Mouse (Mus musculus) MEL (cell line): ENCODE measurements at regions not wholly inside any gene's neighbourhood (a gene's known extent, or its start where the extent isn't known, plus 50 kb on each side); places are given as distances from the start of the nearest gene placed in this dataset.

Source experiments
- DNase-seq: peaks from one replicate; pipeline ENCODE4 v3.0.0; 2011; ENCODE audit warnings: low read depth, low spot score
- H3K27ac ChIP-seq: 2 replicates; pipeline ENCODE4 v1.5.1; 2012; ENCODE audit warnings: low read depth, mild to moderate bottlenecking, control low read depth, low read length, moderate library complexity; ENCODE audit not compliant: control insufficient read depth
- H3K27me3 ChIP-seq, 2 experiments: fragments of 150-350 bp in 1 of 2; sonication (generic) in 1 of 2; 2 replicates each; pipeline ENCODE4 v1.6.1; 2012; ENCODE audit warnings: low read length in 2 of 2, mild to moderate bottlenecking in 2 of 2, improper control_type of control experiment in 1 of 2, moderate library complexity in 1 of 2; ENCODE audit not compliant: insufficient read depth in 2 of 2, control insufficient read depth in 1 of 2
- H3K36me3 ChIP-seq, 2 experiments: 2 replicates each; pipeline ENCODE4 v1.6.1; 2012 to 2014; ENCODE audit warnings: low read length in 2 of 2, improper control_type of control experiment in 1 of 2, inconsistent platforms in 1 of 2, mild to moderate bottlenecking in 1 of 2; ENCODE audit not compliant: insufficient read depth in 2 of 2, control insufficient read depth in 1 of 2
- H3K4me1 ChIP-seq, 2 experiments: fragments of 150-350 bp in 1 of 2; sonication (generic) in 1 of 2; 2 replicates each; pipeline ENCODE4 v1.6.1; 2012; ENCODE audit warnings: low read length in 2 of 2, improper control_type of control experiment in 1 of 2, mild to moderate bottlenecking in 1 of 2; ENCODE audit not compliant: insufficient read depth in 2 of 2, control insufficient read depth in 1 of 2
- H3K4me3 ChIP-seq, 2 experiments: fragments of 150-350 bp in 1 of 2; sonication (generic) in 1 of 2; 2 replicates each; pipeline ENCODE4 v1.5.1; 2012; ENCODE audit warnings: low read depth in 2 of 2, low read length in 2 of 2, mild to moderate bottlenecking in 2 of 2, moderate library complexity in 2 of 2, control low read depth in 1 of 2, improper control_type of control experiment in 1 of 2; ENCODE audit not compliant: control insufficient read depth in 1 of 2, insufficient read depth in 1 of 2
- H3K79me2 ChIP-seq: 2 replicates; pipeline ENCODE4 v1.6.1; 2012; ENCODE audit warnings: mild to moderate bottlenecking, low read length, moderate library complexity; ENCODE audit not compliant: control insufficient read depth, poor library complexity, insufficient read depth
- H3K9ac ChIP-seq: 2 replicates; pipeline ENCODE4 v1.6.1; 2012; ENCODE audit warnings: low read depth, mild to moderate bottlenecking, control low read depth, low read length, moderate library complexity; ENCODE audit not compliant: control insufficient read depth, poor library complexity, severe bottlenecking
- H3K9me3 ChIP-seq: fragments of 150-350 bp; sonication (generic); replicated peaks from 2 replicates; pipeline ENCODE4 v1.6.1; 2012; ENCODE audit warnings: mild to moderate bottlenecking, low read length, improper control_type of control experiment, moderate library complexity; ENCODE audit not compliant: insufficient read depth
- BHLHE40 ChIP-seq: IDR thresholded peaks from 2 replicates; pipeline ENCODE4 v1.6.1; 2012; ENCODE audit warnings: low read depth, mild to moderate bottlenecking, inconsistent platforms, low read length, improper control_type of control experiment, borderline replicate concordance
- CHD1 ChIP-seq: IDR thresholded peaks from 2 replicates; pipeline ENCODE4 v1.6.1; 2012; ENCODE audit warnings: low read depth, mild to moderate bottlenecking, inconsistent platforms, low read length, improper control_type of control experiment
- CHD2 ChIP-seq: IDR thresholded peaks from 2 replicates; pipeline ENCODE4 v1.6.1; 2011; ENCODE audit warnings: low read length, improper control_type of control experiment
- E2F4 ChIP-seq: IDR thresholded peaks from 2 replicates; pipeline ENCODE4 v1.6.1; 2011; ENCODE audit warnings: low read depth, low read length, improper control_type of control experiment, borderline replicate concordance
- GATA1 ChIP-seq: IDR thresholded peaks from 2 replicates; pipeline ENCODE4 v1.6.1; 2011; ENCODE audit warnings: low read depth, low read length, improper control_type of control experiment
- MAX ChIP-seq: IDR thresholded peaks from 2 replicates; pipeline ENCODE4 v1.6.1; 2011; ENCODE audit warnings: low read length, improper control_type of control experiment
- MAZ ChIP-seq: IDR thresholded peaks from 2 replicates; pipeline ENCODE4 v1.6.1; 2012; ENCODE audit warnings: low read depth, mild to moderate bottlenecking, inconsistent platforms, low read length, improper control_type of control experiment
- MEF2A ChIP-seq: IDR thresholded peaks from 2 replicates; pipeline ENCODE4 v1.6.1; 2014; ENCODE audit warnings: low read depth, mild to moderate bottlenecking, inconsistent platforms, low read length, improper control_type of control experiment; ENCODE audit not compliant: poor library complexity, insufficient replicate concordance, severe bottlenecking; ENCODE audit errors: extremely low read depth
- MXI1 ChIP-seq: IDR thresholded peaks from 2 replicates; pipeline ENCODE4 v1.6.1; 2011; ENCODE audit warnings: mild to moderate bottlenecking, low read depth, low read length, improper control_type of control experiment
- NRF1 ChIP-seq: IDR thresholded peaks from 2 replicates; pipeline ENCODE4 v1.6.1; 2014; ENCODE audit warnings: low read depth, mild to moderate bottlenecking, inconsistent platforms, low read length, improper control_type of control experiment, moderate library complexity; ENCODE audit not compliant: poor library complexity, insufficient read depth, severe bottlenecking
- POLR2AphosphoS2 ChIP-seq: IDR thresholded peaks from 2 replicates; pipeline ENCODE4 v1.6.1; 2011; ENCODE audit warnings: low read length, improper control_type of control experiment
- POLR2AphosphoS5 ChIP-seq: IDR thresholded peaks from 2 replicates; pipeline ENCODE4 v1.6.1; 2012; ENCODE audit warnings: low read depth, borderline replicate concordance, mild to moderate bottlenecking, inconsistent platforms, low read length, moderate library complexity, mixed read lengths
- RAD21 ChIP-seq: IDR thresholded peaks from 2 replicates; pipeline ENCODE4 v1.6.1; 2011; ENCODE audit warnings: mild to moderate bottlenecking, low read depth, low read length, improper control_type of control experiment
- RCOR1 ChIP-seq: IDR thresholded peaks from 2 replicates; pipeline ENCODE4 v1.6.1; 2012; ENCODE audit warnings: low read depth, mild to moderate bottlenecking, inconsistent platforms, low read length, improper control_type of control experiment
- SIN3A ChIP-seq: IDR thresholded peaks from 2 replicates; pipeline ENCODE4 v1.6.1; 2012; ENCODE audit warnings: low read length, improper control_type of control experiment, inconsistent platforms
- SMC3 ChIP-seq: IDR thresholded peaks from 2 replicates; pipeline ENCODE4 v1.6.1; 2011; ENCODE audit warnings: low read depth, low read length, improper control_type of control experiment
- TCF12 ChIP-seq: IDR thresholded peaks from 2 replicates; pipeline ENCODE4 v1.6.1; 2014; ENCODE audit warnings: low read depth, mild to moderate bottlenecking, inconsistent platforms, low read length, improper control_type of control experiment, moderate library complexity
- UBTF ChIP-seq: IDR thresholded peaks from 2 replicates; pipeline ENCODE4 v1.6.1; 2012; ENCODE audit warnings: low read depth, mild to moderate bottlenecking, inconsistent platforms, low read length, improper control_type of control experiment, moderate library complexity, borderline replicate concordance; ENCODE audit not compliant: insufficient read depth
- USF1 ChIP-seq: IDR thresholded peaks from 2 replicates; pipeline ENCODE4 v1.6.1; 2014; ENCODE audit warnings: low read depth, mild to moderate bottlenecking, inconsistent platforms, low read length, improper control_type of control experiment, moderate library complexity
- ZC3H11A ChIP-seq: IDR thresholded peaks from 2 replicates; pipeline ENCODE4 v1.6.1; 2012; ENCODE audit warnings: low read depth, mild to moderate bottlenecking, inconsistent platforms, low read length, improper control_type of control experiment
- ZNF384 ChIP-seq: IDR thresholded peaks from 2 replicates; pipeline ENCODE4 v1.6.1; 2012; ENCODE audit warnings: low read depth, mild to moderate bottlenecking, inconsistent platforms, low read length, improper control_type of control experiment

DNA sequence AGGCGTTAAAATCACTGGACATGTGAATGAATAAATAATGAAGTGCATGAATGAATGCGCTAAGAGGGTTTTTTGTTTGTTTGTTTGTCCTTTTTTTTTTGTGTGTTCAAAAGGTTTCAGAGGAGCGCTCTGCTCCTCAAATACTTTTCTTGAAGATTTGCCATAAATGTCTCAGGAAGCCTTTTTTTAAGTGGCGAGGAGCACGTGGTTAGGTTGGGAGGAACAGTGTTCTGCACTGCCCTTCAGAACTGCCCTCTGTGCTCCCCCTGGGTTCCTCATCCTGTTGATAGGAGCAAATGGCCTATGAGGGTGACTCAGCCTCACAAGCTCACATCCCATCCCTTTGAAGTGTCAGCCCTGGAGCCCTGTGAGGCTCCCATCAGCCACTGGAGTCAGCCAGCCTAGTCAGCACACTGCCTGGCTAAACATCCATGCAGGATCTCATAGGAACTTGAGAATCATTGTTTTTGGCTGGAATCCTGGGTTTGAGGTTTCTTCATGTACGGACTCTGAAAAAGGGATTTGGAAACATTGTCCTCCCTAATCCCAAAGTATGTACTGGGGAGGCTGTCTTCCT, 87.9 kb upstream of the Jag1 start:
- TF ChIP-seq MEF2A (no peak), ZC3H11A (no peak), MXI1 (no peak), MAZ (no peak), ZNF384 (no peak), GATA1 (no peak), USF1 (no peak), POLR2AphosphoS2 (no peak)
- Histone ChIP-seq H3K9me3 (no peaks in the 10 kb centered on the region), H3K27me3 (no peaks in the 10 kb centered on the region), H3K79me2 (no peaks in the 10 kb centered on the region), H3K27ac (no peak overlapping the region), H3K36me3 (no peaks in the 10 kb centered on the region), H3K4me3 (no peak overlapping the region), H3K4me1 (no peaks in the 10 kb centered on the region), H3K9ac (no peak overlapping the region)
- DNase-seq = no peak

DNA sequence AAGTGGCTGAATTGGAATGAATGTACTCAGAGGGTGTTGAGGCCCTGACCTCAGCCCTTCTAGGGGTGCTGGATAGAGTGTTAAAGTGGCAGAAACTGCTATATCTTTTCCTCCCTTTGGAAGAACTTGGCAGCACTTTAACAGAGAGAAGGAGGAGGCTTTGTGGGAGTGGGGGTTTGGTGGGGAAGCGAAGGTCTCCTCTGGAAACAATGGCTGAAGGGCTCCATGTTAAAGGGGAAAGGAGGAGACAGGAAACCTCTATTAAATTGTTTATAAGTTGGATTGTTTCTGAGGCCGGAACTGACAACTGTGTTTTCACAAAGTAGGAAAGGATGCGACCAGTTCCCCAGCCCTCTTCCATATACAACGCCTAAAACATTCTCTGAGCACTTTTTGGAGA, 83.7 kb upstream of the Jag1 start:
- Histone ChIP-seq H3K27me3 (no peaks in the 10 kb centered on the region), H3K36me3 (no peaks in the 10 kb centered on the region), H3K4me1 (no peaks in the 10 kb centered on the region), H3K9ac (no peak overlapping the region), H3K79me2 (no peaks in the 10 kb centered on the region), H3K27ac (no peak overlapping the region), H3K4me3 (no peak overlapping the region)
- no peak for DNase-seq
- no peak for TF ChIP-seq POLR2AphosphoS5
- TF ChIP-seq UBTF = no peak
- TF ChIP-seq MAZ = no peak
- no peak for TF ChIP-seq USF1
- TF ChIP-seq RCOR1 = no peak
- TF ChIP-seq, all 39 proteins: peak for 0
- H3K9me3 ChIP-seq = no peaks in the 10 kb centered on the region

DNA sequence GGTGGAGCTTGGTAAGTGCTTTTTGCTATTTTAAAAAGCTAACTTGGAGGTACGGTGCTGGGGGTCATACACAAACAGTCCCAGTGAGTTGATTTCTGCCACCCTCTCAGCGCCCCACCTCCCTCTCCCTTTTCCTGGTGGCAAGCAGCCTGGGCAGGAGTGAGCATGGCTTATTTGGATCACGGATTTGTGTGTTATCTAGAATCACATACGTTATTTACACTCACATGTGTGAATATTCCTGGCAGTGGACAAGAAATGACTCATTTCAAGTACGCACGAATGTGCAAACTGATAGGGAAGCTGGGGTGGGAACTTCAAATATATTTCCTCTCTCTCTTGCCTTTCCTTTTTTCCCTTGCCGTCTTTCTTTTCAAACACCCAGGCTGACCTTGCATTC, 75.7 kb upstream of the Jag1 start:
- H3K4me3 ChIP-seq = no peak overlapping the region
- H3K36me3 ChIP-seq = no peaks in the 10 kb centered on the region
- H3K27ac ChIP-seq = no peak overlapping the region
- H3K9me3 ChIP-seq = no peaks in the 10 kb centered on the region
- H3K79me2 ChIP-seq = no peaks in the 10 kb centered on the region
- H3K9ac ChIP-seq = no peak overlapping the region
- H3K27me3 ChIP-seq = no peaks in the 10 kb centered on the region
- DNase-seq = no peak
- TF ChIP-seq RAD21 (no peak), SMC3 (no peak), RCOR1 (no peak), MAX (no peak), CHD1 (no peak), SIN3A (no peak), MXI1 (no peak), TCF12 (no peak), E2F4 (no peak), CHD2 (no peak), NRF1 (no peak), BHLHE40 (no peak)
- no peaks in the 10 kb centered on the region for H3K4me1 ChIP-seq
